Mouse (Mus musculus): Measurements from ENCODE around the gene Zbtb38. TPM values are rescaled to one million over a fixed set of nuclear protein-coding genes. Genes with fewer than 3 reads are reported as not detected.

Gene Zbtb38
- total RNA-seq, 4 experiments from 2014 or later: 57.5 to 68.1 (median 62.3) TPM

- DNase-seq (ENCODE audit: low spot score in 2 of 2): peak in 1 of 2 experiments; percentile 59
Measured at GRCm38 (mm10) chr9:96731961-96732511, 20.6 kb downstream of the Zbtb38 start.

GRCm38 (mm10) chr9:96731039-96731895 is 21.4 kb downstream of the Zbtb38 start:
- DNase-seq (ENCODE audit: low spot score in 2 of 2): peak in 1 of 2 experiments; percentile 38

GRCm38 (mm10) chr9:96730311-96730625 is 22.4 kb downstream of the Zbtb38 start:
- no peak for DNase-seq (ENCODE audit: low spot score in 2 of 2)

GRCm38 (mm10) chr9:96729537-96730310 is 22.9 kb downstream of the Zbtb38 start:
- DNase-seq (ENCODE audit: low spot score in 2 of 2): no peak

GRCm38 (mm10) chr9:96728338-96729162 is 24.1 kb downstream of the Zbtb38 start:
- no peak for DNase-seq (ENCODE audit: low spot score in 2 of 2)

GRCm38 (mm10) chr9:96727688-96728087 is 24.9 kb downstream of the Zbtb38 start:
- DNase-seq (ENCODE audit: low spot score in 2 of 2): no peak

GRCm38 (mm10) chr9:96726336-96727131 is 26.1 kb downstream of the Zbtb38 start:
- no peak for DNase-seq (ENCODE audit: low spot score in 2 of 2)

- no peak for DNase-seq (ENCODE audit: low spot score in 2 of 2)
Measured at GRCm38 (mm10) chr9:96725582-96726320, 26.9 kb downstream of the Zbtb38 start.

GRCm38 (mm10) chr9:96723650-96724049 is 29.0 kb downstream of the Zbtb38 start:
- DNase-seq (ENCODE audit: low spot score in 2 of 2): no peak

- DNase-seq (ENCODE audit: low spot score in 2 of 2): no peak
Measured at GRCm38 (mm10) chr9:96721163-96721799, 31.4 kb downstream of the Zbtb38 start.

GRCm38 (mm10) chr9:96720510-96721162 is 32.0 kb downstream of the Zbtb38 start:
- DNase-seq (ENCODE audit: low spot score in 2 of 2): no peak

GRCm38 (mm10) chr9:96719408-96720158 is 33.0 kb downstream of the Zbtb38 start:
- DNase-seq (ENCODE audit: low spot score in 2 of 2): peak in 1 of 2 experiments; percentile 51

GRCm38 (mm10) chr9:96718888-96719287 is 33.7 kb downstream of the Zbtb38 start:
- DNase-seq (ENCODE audit: low spot score in 2 of 2): no peak

GRCm38 (mm10) chr9:96718402-96718798 is 34.2 kb downstream of the Zbtb38 start:
- DNase-seq (ENCODE audit: low spot score in 2 of 2): no peak

GRCm38 (mm10) chr9:96717698-96718401 is 34.8 kb downstream of the Zbtb38 start:
- DNase-seq (ENCODE audit: low spot score in 2 of 2): no peak

GRCm38 (mm10) chr9:96716735-96717444 is 35.7 kb downstream of the Zbtb38 start:
- no peak for DNase-seq (ENCODE audit: low spot score in 2 of 2)

- no peak for DNase-seq (ENCODE audit: low spot score in 2 of 2)
Measured at GRCm38 (mm10) chr9:96716136-96716535, 36.5 kb downstream of the Zbtb38 start.

All from layer of hippocampus, adult 8-10 months (tissue).